Mouse (Mus musculus): ENCODE data around the gene Muc16.

Muc16 gene

DNA sequence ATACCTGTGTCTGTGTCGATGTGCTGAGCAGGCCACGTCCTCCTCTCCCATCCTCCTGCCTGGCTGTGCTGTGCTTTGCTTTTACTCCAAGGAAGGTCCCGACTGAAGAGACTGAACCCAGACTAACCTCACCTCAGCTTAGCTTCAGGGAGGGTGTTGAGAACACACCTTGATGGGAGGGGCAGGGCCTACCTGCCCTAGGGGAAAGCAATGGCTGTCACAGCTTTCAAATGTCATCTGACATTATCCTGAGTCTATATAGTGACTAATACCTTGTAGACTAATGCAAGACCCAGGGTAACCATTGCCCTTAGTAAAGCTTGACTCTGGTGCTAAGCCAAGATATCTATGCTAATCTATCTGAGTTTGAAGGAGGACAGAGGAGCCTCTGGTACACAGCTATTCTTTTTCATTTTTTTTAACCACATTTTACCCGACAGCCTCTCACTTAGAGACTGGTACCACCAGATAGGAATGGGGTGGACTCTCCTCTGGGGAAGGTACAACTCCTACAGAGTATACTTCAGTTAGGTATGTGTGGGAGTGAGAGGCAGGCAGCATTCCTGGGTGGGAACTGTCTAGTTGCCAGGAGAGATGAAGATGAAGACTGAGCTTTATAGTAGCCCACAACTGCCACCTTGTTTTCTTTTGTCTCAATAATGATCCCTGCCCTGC is at the start of gene Muc16:
Gene Muc16, minus strand, starts transcription at position 51 of the 675 bp plus-strand sequence.
- no peak for DNase-seq (ENCODE audit: low spot score in 2 of 2)

DNA sequence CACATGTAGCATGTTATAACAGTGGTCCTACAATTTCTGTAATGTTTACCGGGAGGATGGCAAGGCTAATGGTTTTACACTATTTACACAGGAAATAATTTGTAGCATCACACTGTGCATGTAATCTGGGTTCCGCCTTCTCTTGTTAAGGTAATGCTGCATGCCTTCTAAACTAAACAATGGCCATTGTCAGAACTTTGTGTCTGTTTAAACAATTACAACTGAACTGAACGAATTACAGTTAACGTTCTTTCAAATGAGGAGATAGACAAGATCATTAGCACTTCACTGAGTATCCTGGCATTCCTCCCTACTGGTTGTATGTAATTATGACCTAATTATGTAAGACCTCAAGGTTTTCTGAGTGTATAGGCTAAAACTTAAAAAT is 48.4 kb upstream of the Muc16 start:
- DNase-seq (ENCODE audit: low spot score in 2 of 2): no peak

DNA sequence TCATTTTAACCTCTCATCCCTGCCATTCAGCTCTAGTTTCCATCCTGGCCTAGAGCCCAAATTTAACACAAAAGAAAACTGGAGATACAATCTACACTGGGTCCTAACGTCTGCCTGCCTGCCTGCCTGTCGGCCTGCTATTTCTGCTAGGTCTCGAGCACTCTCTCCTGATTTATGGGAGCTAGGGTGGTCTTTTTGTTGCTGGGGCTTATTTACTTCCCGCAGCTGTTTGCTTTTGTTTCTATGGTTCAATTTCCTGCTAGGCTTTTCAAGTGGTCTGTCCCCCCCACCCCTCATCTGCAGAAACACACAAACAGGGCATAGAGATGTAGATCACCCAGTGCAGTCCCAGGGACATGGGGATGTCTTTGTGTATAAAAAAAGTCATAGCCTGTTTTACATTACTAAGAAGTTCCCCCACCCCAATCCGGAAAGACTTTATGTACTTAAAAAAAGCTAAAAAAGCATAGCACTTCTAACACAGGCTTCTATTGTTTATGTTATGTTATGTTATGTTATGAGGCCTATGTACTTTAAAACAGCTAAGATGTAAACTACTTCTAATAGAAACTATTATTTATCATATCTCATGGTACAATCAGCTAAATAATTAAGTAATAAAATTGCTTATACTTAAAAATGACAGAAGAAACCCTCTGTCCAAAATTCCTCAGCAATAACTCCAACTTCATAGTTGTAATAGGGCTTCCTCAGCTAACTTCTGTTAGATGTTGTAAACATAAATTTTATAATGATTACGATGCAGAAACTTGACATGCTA is 47.8 kb upstream of the Muc16 start:
- no peak for DNase-seq (ENCODE audit: low spot score in 2 of 2)

DNA sequence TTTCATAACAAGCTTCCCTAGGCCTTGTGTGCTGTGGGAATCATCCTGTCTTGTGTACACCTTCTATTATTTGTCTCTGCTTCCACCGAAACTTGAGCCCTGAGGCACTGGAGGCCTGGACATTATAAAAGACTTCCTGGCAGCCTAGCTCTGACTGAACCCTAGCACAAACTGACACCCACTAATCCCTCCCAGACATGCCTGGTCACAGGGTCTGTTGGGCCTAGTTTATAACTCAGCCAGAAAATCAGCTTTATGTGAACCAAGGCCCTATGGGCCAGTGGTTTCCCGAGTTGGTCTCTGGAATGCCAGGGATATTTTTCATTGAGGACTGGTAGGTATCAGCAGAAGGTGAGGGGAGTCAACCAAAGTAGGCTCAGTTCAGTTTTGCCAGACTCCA is 46.7 kb upstream of the Muc16 start:
- no peak for DNase-seq (ENCODE audit: low spot score in 2 of 2)

DNA sequence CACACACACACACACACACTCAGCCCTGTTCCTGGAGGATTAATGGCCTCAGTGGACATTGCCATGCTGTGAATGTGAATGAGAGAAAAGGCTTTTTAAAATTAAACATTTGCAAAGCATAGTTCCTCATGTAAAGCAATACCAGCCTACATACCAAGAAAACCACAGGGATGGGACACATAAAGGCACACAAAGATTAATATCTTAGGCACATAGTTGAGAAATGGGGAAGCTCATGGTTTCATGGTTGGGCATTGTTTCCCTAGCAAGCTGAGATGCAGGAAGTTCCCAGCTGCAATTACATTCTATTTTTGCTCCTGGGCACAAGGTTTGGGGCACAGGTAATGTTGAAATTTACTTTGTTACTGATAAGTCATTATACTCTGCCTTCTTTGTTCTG is 31.3 kb upstream of the Muc16 start:
- no peak for DNase-seq (ENCODE audit: low spot score in 2 of 2)

DNA sequence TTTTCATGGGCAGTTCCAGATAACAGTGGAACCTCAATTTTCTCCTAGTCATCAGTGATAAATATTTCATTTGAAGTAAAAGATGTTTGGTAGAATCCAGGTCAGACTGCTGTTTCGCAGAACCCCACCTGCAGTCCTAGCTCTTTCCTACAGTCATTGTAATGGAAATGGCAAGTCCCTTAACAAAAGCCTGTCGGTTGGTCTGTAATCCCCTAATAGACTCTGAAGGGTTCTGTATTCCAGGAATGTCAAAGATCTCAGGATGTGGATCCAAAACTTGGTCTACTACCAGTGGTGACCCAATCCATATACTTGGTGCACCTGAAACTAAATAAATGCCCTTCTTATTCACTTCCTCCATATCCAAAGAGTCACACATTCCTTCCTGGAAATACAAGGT is 76.0 kb downstream of the Muc16 start:
- no peak for DNase-seq (ENCODE audit: low spot score in 2 of 2)

DNA sequence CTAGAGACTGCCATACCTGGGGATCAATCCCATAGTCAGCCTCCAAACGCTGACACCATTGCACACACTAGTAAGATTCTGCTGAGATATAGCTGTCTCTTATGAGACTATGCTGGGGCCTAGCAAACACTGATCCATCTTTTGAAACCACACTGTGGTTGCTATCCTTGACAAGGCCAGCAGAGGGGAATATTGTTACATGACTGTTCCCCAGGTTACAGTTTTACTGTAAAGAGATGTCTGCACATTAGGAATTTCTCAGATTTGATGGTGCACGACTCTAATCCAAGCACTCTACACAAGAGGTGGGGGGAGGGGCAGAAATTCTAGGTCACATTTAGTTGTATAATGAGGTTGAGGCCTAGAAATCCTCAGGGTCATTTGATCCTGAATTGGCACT is 166.2 kb downstream of the Muc16 start:
- DNase-seq (ENCODE audit: low spot score in 2 of 2): no peak

DNA sequence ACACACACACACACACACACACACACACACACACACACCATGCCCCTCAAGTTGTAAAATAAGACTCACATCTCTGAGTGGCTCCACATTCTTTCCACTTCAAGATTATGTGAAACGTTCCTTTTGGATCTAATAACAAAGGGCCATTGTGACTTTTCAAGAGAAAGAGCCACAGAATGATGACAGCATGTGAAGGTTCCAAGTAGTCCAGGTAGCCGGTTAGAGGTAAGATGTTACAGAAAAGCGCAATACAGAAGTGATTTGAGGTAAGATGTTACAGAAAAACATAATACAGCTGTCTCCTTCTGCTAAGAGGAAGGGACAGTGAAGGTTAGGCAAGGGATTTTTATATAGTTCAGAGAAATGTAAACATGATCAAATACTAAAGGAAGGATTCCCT is 196.2 kb downstream of the Muc16 start, which contains the start of the genes Zfp558 and Mbd3l1:
Gene Zfp558, minus strand, starts transcription at position 101 of the 400 bp plus-strand sequence.
Gene Mbd3l1, plus strand, starts transcription at position 192 of the 400 bp plus-strand sequence.
- no peak for DNase-seq (ENCODE audit: low spot score in 2 of 2)

DNA sequence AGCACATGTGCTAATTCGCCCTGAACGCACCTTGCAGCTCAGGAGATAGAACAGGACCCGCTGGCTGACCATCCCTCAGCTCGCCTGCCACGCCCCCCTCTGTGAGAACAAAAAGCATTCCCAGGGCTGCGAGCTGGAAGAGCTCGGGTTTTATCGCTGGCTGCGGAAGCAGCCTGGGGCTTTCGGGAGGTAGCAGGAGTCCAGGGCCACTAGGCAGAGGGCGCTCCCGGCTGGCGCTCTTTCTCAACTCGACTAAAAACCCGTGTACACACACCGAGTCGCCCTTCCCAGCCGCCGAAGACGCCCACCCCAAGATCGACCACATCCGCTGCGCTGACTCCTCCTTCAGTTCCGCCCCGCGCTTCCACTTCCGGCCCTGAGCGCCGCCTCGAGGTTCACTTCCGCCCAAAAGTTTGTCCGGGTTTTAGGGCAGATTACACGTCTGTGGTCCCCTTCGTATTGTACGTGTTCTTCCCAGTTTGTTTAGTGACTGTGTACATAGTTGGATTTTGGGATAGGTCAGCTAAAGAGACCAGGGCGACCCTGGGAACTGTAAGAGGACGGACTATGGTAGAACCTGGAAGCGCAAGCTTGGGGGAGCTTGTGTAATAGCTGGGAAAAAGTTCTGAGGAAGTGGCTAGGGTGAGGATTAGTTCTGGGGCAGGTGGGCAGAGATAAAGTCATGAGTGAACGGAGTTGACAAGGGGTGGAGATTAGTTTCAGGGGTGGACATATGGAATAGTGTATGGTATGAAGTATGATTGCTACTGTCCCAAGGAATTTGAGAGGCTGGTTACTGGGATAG is 200.8 kb downstream of the Muc16 start:
- DNase-seq (ENCODE audit: low spot score in 2 of 2): peak; percentile 24 to 58

DNA sequence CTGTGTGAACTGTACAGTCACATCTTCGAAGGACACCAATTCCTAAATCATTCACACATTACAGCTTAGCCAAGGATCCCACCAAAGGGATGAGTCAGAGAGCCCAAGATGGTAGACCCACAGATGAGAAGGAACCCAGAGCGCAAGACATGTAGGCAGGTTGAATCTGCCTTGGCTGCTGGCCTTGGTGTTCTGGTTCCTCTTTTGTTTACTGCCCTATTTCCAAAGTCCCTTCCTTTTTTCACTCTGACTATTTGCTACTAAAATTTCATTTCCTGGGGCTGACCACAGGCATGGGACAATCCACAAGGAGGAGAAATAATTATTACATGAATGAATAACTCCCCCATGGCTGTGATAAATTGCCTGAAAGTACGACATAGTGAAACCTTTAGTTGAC is 206.3 kb downstream of the Muc16 start:
- DNase-seq (ENCODE audit: low spot score in 2 of 2): no peak

DNA sequence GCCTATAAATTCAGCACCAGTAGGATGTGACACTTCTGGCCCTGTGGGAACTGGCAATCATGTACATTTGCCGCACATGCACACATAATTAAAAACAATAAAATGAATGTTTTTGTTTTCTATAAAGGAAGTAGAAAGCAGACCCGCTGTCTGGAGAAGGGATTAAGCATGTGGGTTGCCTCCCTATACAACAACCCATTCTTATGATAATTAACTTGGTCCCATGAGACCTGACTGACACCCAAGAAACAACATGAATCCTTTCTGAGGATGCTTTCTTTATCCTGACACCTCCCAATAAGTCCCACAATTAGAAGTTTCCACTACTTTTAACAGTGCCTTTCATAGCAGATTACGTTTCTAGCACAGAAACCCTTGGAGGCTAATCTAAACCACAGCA is 207.0 kb downstream of the Muc16 start:
- DNase-seq (ENCODE audit: low spot score in 2 of 2): no peak

DNA sequence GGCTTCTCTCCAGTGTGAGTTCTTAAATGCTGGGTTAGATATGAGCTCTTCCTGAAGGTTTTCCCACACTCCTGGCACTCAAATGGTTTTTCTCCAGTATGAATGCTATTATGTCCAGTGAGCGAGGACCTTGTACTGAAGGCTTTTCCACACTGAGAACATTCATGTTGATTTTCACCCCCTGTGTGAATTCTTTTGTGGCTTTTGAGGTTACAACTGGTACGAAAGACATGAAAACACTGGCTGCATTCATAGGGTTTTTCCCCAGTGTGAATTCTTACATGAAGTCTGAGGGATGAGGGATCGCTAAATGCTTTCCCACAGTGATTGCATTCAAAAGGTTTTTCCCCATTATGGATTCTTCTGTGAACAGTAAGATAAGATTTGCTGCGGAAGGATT is 217.8 kb downstream of the Muc16 start:
- no peak for DNase-seq (ENCODE audit: low spot score in 2 of 2)
